Mouse (Mus musculus): Measurements from ENCODE around the gene Tspan32. TPM values are rescaled to one million over a fixed set of nuclear protein-coding genes. Genes with fewer than 3 reads are reported as not detected.

The Tspan32 gene
- total RNA-seq, 2 experiments from 2014 or later: 0.22 to 0.47 TPM

DNA sequence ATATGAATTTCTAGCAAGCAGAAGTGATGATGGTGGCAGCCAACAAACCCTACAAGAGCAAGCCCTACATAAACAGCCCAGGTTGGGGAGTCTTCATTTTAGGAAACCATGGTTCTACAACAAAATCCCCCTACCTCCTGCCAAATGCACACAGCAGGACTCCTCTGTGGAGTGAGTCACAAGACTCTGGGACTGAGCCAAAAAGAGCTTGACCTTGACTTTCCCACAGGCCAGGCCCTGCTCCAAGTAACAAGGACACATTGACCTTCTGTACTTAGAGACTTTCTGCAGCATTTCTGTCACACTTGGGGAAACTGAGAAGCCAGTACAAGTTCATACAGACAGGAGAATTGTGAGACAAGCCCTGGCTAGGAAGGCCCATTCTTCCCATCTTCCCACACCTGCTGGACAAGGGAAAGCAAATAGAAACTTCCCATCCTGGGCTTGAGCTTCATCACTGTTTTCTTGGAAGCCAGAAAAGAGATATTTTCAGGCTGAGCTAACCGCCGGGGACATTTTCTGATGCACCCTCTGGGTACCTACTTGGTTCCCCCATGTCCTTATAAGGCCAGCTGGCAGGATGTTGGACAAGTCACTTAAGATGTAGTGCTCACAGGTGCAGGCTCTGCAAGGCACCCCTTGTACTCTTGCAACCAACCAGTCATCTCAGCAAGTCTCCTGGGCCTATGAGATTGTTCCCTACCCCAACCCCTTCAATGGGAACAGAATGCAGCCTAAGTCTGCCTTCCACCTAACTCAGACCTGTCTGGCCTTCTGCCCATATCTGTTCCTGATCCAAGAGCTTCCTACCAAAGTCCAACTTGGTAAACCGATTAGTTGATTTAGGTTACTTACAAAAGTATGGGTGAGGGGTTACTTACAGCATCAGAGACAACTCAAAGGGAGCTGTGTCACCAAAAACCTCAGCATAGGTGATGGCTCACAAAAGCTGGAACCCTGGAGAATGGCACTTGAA is 45.3 kb downstream of the Tspan32 start:
- intact Hi-C loops (cut with DNase I; ENCODE audit: low total_unique reads): loop anchor here (5.0 kb wide), 1 partner anchor 33 kb away; no protein-coding TSS in a partner anchor
- no peak for DNase-seq

DNA sequence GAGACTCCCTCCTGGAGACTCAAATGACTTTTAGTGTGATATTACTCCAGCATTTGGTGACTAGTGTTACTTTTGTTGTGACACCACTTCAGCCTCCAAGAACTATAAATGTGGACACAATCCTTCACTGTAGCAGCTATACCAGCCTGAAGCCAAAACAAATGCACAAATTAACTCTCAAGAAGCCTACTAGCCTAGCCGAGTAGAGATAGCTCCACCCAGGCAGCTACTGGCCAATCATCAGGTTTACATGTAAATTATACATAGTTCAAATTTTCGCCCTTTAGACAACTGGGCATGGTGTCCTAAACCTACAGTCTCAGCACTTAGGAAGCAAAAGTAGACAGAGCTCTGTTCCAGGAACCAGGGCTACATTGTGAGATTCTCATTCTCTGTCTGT is 46.5 kb downstream of the Tspan32 start:
- intact Hi-C loops (cut with DNase I; ENCODE audit: low total_unique reads): loop anchor here (5.0 kb wide), 1 partner anchor 34 kb away; no protein-coding TSS in a partner anchor
- no peak for DNase-seq

DNA sequence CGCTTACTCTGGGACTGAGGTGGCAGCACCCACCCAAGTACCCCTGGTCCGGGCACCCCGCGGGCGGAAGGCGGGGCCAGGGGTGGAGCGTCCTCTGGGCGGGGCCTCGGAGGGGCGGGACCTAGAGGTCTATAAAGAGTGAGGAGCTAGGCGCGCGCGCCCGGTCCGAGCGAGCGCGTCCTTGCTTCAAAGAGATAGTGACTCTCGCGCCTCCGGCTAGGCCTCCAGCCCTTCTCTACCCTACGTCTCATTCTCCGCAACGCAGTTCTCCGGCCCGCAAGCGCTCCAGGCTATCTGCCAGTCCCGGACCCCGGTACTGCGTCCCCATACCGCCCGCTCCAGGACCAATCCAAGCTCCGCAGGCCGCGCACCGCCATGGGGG is 47.8 kb downstream of the Tspan32 start, which contains the start of gene Cd81:
TSS of gene Cd81 (plus strand) at position 114 of the 382 bp plus-strand sequence.
- peak; percentile 88 for DNase-seq
- intact Hi-C loops (cut with DNase I; ENCODE audit: low total_unique reads): loop anchor here (5.0 kb wide), 1 partner anchor 35 kb away; no protein-coding TSS in a partner anchor

DNA sequence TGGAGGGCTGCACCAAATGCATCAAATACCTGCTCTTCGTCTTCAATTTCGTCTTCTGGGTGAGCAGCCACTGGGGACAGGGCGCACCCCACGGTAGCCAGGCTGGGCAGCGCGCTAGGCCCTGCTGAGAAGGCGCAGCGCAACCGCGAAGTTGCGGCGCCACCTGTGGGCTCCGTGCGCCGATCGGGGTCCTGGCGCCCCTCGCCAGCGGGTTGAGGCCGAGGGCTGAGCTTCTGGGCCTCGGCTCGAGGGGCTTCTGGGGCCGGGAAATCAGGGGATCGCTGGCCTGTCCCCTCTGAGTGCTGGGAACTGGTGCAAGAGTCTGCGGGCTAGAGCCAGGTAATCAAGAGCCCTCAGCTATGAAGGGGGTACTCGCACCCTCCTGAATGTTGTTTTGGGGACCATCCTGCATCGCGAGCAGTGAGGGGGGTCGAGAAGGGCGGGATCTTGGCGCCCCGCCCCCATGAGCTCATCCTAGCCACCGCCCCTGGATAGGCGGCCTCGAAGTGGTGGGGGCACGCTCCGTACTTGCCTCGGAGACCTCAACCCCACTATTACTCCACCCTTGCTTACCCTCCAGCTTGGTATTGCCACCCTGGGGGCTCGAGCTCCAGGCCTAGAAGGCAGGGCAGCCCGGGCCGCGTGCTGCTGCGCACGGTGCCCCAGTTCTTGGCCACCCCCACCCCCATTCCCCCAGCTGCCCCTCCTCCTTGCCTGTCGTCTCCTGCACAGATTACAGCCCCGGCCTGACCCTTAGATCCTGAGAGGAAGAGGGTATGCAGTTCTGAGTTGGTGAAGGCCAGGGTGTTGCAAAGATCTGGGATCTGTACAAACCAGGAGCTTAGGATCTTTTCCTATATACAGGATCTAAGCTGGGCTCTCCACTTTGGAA is 48.4 kb downstream of the Tspan32 start:
- DNase-seq: peak; percentile 77
- intact Hi-C loops (cut with DNase I; ENCODE audit: low total_unique reads): loop anchor here (5.0 kb wide), 1 partner anchor 36 kb away; no protein-coding TSS in a partner anchor

DNA sequence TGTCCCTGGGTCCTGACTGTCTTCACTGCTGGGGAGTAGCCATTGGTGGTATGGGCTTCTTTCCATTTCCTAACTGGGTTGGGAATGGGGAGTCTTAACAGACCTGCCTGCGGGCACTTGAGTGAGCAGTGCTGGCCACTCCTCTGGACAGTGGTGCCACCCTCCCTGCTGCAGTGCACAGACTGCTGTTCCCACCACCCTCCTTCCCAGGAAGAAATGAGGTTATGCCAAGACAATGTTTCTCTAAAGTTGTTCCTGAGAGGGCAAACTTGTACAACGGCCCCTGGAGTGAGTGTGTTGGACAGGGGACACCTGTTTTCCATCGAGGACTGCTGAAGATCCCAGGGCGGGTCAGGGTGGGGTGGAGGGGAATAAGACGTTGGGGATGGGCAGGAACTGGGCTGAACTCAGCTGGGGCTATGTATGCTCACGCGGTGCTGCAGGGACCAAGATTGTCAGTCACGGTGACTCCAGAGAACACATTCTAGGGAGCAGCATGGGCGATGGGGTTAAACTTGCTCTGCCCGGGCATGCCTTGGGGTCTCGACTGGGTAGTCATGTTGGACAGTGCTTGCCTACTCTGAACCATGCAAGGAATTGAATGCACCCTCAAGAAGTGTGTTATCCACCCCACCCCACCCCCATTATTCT is 49.2 kb downstream of the Tspan32 start:
- intact Hi-C loops (cut with DNase I; ENCODE audit: low total_unique reads): loop anchor here (5.0 kb wide), 1 partner anchor 37 kb away; no protein-coding TSS in a partner anchor
- DNase-seq: no peak

DNA sequence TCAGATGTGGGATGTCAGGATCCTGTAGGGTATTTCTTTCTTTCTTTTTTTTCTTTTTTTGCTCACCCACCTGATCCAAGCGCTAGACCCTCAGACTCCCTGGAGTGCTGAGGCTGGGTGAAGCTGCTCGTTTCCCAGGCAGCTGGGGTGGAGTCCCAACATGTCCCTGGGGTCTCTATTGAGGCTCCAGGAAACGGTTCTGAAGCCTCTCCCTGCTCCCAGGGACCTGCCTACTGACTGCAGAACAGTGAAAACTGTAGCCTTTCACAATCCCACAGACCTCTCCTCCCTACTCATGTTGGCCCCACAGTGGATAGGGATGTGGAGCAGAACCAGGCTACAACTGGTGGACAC is 49.7 kb downstream of the Tspan32 start:
- no peak for DNase-seq
- intact Hi-C loops (cut with DNase I; ENCODE audit: low total_unique reads): loop anchor here (5.0 kb wide), 1 partner anchor 37 kb away; no protein-coding TSS in a partner anchor

DNA sequence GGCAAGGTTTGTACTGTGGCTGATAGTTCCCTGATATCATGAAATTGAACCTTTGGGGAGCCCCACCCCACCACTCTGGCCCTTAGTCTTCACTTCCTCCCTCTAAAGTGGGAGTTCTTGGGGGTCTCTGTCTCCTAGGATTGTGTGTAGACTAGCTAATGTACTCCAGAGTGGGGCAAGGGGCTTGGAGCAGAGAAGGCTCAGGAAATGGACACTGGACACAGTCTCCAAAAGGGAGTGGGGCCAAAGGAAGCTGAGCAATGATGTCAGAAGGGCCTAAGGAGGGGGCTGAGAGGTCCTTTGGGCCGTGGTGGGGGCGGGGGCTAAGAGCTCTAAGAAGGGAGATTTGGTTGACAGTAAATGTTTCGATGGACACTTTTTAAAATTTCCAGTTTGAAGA is 50.2 kb downstream of the Tspan32 start:
- intact Hi-C loops (cut with DNase I; ENCODE audit: low total_unique reads): no loop called here
- no peak for DNase-seq

DNA sequence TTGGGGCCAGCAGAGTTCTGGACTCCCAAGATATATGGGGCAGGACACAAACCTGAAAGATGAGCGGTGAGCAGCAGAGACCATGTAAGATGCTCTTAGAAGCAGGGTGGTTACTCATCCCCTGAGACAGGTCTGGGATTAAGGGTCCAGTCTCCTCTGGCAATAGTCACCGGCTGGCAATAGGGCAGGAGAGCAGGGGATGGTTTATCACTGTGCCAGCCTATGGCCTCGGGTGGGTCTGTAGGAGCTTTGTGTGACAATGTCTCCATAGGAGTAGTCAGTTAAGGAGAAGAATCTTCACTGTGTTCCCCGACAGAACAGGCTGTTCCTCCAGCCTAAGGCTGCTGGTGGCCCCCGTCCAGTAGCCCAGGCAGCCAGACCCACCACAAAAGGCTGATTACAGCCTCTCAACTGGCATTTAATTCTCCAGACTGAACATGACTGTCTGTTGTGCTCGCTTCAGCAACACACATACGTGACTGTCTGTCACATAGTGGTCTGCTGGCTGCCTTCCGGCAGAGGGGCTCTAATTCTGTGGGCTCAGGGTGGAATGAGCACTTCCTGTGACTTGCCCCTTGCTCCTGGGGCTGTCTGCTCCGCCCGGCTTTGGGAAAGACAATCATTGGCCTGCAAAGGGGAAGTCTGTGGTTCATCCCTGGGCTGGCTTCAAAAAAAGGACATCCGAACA is 50.8 kb downstream of the Tspan32 start:
- intact Hi-C loops (cut with DNase I; ENCODE audit: low total_unique reads): no loop called here

DNA sequence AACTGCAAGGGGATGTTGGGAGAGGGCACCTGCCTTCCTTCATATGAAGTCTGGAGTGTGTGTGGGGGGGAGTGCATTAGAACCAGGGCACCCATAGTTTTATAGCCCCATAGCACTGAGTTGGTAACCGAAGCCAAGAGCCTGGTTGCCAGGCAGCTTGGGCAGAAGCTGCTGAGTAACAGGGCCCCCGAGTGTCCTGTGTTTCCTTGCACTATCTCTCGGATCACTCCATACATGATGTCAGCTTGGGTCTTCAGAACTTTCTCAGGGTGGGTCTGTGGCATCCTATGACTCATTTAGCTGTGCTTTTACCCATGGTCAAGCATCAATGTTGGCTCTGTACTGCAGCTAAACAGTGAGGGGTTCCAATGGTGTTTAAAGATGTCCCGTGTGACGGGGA is 52.2 kb downstream of the Tspan32 start:
- intact Hi-C loops (cut with DNase I; ENCODE audit: low total_unique reads): no loop called here
- DNase-seq: no peak

More for the DNA sequence above, 50.8 kb downstream of the Tspan32 start:
- no peak for DNase-seq

DNA sequence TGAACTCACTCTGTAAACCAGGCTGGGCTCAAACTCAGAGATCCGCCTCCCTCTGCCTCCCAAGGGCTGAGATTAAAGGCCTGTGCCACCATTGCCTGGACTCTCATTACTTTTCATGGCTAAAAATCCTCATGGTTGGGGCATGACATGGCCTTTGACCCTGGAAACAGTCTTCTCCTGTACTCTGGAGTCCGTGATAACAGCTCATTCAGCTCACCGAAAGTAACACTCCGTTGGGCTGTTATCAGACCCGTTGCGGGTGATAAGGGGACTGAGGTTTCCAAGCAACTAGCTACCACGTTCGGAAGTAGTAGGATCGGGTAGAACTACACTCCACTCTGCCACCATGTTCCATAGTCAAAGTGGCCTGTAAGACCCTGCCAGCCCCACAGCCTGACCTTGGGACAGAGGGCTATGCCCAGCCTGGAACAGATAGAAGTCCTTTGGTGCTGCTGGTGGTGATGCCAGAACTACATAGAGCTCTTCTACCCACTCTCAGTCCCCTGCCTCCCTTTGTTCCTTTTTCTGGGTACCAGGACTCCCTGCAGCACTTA is 52.9 kb downstream of the Tspan32 start:
- DNase-seq: no peak
- intact Hi-C loops (cut with DNase I; ENCODE audit: low total_unique reads): no loop called here

DNA sequence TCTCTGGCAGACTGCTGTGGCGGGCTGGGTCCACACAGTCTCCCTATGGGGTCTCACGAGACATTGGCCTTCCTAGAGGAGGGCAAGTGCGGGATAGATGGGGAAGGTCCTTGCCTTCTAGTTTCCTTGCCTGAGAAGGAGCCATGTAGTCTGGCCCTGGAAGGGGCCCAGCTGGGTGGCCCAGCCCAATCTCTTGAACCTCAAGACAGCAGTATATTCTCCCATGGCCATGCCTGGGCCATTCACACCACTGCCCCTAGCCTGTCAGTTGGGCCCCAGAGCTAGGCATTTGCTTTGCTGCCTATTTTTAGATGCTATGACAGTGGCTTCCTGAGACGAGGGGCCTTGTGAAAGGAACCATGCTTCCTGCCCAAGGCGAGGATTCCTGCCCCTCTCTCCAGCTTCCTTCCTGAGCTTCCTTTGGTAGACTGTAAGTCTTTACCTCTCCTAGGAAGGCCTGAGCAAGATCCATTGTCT is 53.4 kb downstream of the Tspan32 start:
- intact Hi-C loops (cut with DNase I; ENCODE audit: low total_unique reads): no loop called here
- no peak for DNase-seq

DNA sequence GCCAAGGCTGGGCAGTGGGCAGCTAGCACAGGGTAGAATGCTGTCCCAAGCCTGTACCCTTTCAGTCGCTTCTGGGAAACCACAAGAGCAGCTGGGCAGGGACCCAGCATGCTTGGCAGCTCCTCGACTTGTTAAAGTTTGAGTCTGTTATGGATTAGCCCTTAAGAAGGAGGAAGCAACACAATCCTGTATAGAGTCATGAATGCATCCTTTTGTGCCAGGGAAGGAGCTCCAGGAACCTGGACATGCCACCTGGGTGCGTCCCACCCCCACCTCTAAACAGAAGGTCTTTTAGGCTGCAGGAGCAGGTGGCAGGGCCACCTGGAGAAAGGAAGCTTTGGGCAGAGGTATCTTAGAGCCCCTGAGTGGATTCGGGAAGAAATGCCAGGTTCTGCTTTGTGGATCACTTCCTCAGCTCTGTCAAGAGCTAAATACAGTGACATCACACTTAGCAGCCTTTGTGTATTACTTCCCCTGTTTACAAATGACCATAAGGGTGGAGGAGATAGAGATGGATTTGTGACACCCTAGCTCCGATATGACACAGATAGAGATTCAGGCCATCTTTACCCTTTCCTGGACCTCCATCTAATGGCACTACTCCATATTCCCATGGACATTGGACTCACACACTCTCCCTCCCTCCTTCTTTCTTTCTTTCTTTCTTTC is 54.5 kb downstream of the Tspan32 start:
- intact Hi-C loops (cut with DNase I; ENCODE audit: low total_unique reads): no loop called here
- peak; percentile 52 for DNase-seq

DNA sequence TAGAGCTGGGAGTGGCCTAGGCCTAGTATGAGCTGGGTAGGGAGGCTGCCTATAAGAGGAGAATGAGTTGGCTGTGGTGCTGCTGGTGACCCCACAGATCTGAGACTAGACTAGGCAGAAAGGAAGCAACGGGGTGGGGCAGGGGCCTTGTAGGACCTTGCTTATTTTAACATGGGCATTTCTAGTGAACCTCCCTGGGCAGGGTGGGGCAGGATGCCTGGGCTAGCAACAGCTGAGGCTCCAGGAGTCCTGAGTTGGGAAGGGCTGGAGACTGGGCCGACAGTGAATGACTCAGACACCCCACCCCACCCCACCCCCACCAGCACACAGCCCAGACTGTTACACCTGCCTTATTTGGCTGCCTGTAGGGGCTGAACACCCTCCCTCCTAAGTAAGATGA is 57.9 kb downstream of the Tspan32 start:
- intact Hi-C loops (cut with DNase I; ENCODE audit: low total_unique reads): no loop called here
- no peak for DNase-seq

DNA sequence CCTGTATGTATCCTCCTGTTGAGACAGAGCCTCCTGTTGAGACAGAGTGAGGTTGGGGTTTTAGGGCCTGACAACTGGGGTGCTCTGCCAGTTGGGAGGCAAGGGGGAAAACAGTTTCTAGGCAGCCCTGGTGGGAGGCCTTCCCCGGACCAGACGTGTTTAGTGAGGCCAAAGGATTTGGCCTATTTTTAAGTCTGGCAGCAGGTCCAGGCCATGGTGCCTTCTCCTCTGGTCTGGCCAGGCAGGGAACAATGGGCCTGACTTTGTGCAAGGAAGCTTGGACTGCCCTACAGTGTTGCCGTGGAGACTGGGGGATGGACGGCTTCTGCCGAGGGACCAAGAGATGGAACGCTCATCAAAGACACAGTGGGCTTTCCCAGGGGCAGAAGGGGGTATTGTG is 59.4 kb downstream of the Tspan32 start:
- intact Hi-C loops (cut with DNase I; ENCODE audit: low total_unique reads): no loop called here
- DNase-seq: no peak

DNA sequence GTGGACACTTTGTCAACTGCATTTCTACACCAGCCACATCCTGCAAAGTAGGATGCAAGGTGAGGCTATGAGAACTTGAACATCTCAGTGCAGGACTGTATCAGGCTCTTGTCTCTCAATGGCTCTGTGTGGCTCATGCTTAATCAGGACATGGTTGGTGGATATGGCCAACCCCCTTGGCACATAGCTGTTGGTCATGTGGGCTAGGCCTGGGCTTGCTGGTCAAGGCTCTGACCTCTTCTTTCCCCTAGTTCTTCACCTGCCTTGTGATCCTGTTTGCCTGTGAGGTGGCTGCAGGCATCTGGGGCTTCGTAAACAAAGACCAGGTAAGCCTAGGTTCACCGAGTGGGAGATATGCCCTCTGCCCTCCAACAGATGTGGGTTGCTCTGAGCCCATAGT is 60.8 kb downstream of the Tspan32 start:
- DNase-seq: no peak
- intact Hi-C loops (cut with DNase I; ENCODE audit: low total_unique reads): no loop called here

DNA sequence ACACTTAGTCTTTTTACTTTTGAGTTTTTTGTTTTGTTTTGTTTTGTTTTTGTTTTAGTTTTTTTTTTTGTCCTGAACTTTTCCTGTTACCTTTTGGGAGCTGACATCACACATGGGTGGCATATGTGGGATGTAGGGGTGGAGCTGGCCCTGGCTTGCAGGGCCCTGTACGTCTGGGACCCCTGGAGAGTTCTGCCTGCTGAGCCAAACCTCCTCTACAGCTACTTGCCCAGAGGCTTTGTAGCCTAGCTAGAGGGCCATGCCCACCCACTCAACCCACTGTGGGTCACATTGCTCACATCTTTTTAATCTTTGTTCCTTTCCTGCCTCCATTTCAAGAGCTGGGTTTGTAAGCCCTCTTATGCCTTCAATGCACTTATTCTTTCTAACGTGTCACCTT is 62.6 kb downstream of the Tspan32 start:
- intact Hi-C loops (cut with DNase I; ENCODE audit: low total_unique reads): no loop called here
- DNase-seq: no peak

DNA sequence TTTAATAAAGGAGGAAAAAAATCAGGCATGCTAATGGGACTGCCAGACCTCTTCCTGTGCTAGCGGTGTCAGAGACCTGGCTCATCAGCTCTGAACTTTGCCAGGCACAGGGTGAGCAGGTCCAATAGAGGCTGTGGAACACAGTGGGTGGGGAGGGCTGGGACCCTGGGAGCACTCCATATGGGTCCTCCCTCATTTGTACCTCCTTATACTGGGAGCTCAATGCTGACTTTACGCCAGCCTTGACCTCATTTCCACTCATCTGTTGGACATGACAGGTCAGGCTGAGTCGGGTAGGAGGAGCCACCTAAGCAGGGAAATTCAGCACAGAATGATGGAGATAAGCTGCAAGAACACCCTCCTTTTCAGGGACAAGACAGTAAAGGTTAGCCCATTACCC is 63.1 kb downstream of the Tspan32 start:
- intact Hi-C loops (cut with DNase I; ENCODE audit: low total_unique reads): no loop called here
- no peak for DNase-seq

DNA sequence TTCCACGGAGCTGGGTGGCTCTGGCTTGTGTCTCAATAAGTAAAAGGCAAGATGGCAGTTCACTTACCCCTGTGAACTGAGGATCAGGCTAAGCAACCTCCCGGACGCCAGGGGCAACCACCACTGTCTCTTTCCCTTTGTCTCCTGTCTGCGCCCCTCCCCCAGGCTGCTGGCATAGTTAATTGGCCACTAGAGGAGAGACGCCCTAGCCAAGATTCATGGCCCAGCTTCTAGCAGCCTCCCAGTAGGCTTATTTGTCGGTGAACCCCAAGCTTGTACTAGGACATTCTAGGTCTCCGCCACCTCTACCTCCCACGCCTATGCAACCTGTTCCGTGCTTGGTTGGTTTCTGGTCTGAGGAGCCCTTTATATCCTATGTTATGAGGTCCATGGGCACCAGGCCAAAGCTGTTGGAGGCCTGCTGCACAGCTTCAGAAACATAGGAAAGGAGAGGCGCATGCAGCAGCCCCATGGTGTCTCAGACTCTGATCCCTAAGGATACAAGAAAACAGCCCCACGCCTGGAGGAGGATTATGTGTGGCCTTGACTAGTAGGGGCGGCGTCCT is 63.6 kb downstream of the Tspan32 start:
- intact Hi-C loops (cut with DNase I; ENCODE audit: low total_unique reads): no loop called here
- DNase-seq: peak; percentile 52
